Mouse (Mus musculus) kidney, postnatal 14 days (tissue): ENCODE results near the gene Olfr978.
"Not testable (repeated sequence)": the region's sequence is repeated elsewhere in the genome, so short reads cannot be mapped to it uniquely, and the experiment has no call there.

Experiments used
- DNase-seq: peaks from one replicate; pipeline ENCODE4 v3.0.0; 2022; ENCODE audit warnings: mixed read lengths

Gene Olfr978

DNA sequence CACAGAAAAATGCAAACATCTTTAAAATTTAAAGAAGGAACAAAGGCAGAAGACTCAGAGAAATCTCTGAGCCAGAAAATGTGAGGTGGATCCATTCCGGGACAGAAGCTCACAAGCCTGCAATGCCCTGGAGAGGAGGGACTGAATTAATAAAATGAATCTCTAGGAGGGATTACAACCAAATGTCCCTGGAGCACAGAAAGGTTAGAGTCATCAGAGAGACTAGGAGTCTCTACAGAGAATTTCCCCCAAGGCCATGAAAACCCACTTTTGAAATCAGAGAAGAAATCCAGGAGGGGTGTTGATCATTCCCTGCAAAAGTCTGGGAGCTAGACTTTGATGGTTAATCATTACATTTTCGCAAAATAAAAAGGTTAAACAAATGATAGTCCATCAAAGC lies at the start of gene Olfr978:
TSS of gene Olfr978 (plus strand) at position 301 of the 400 bp plus-strand sequence.
- DNase-seq, result no peak

GRCm38 (mm10) chr9:39951946-39952345 lies 40.0 kb upstream of the Olfr978 start, which contains the start of gene Olfr975:
Gene Olfr975, minus strand, starts transcription at chr9:39952046.
- DNase-seq, result no peak

DNA sequence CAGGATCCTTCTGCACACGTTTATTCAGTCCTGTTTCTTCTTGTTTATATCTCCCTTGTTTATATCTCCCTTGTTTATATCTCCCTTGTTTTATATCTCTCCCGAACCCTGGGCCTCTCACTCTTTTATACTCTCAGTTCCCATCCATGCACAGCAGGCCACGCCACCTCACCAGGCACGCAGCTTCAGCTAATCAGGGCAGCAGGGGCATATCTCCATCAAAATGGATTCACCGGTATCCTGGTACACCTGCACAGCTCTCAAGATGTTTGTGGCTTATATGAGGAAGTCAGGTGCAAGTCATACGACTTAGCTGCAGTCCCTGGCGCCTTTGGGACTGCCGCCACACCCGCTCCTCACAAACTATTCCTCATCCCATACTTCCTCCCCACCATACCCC lies 30.9 kb upstream of the Olfr978 start, which contains the start of gene Olfr976:
TSS of gene Olfr976 (minus strand) at position 101 of the 400 bp plus-strand sequence.
- not testable (repeated sequence) for DNase-seq

- not testable (repeated sequence) for DNase-seq
These were observed 15.2 kb upstream of the Olfr978 start for GRCm38 (mm10) chr9:39976581-39977145.

GRCm38 (mm10) chr9:40003365-40003764 lies 11.5 kb downstream of the Olfr978 start, which contains the start of gene Olfr979:
Gene Olfr979, minus strand, starts transcription at chr9:40003465.
- no peak for DNase-seq

DNA sequence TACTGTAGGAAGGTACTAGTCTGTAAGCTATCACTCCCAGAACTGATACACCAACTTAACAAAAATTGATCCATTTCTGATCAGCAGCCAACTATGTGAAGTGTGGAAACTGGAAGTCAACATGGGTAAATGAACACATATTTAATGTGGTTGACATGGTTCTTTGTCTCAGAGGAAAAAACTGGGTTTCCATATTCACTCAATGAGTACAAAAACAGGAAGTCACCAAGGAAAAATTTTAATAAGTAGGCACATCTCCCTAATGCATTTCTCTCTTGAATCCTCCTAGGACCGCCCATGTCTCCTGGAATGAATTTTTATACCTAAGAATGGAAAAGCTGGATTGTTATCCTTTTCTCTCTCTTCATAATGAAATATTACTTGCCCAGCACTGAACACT lies 17.6 kb downstream of the Olfr978 start, which contains the start of gene Olfr980:
TSS of gene Olfr980 (minus strand) at position 101 of the 400 bp plus-strand sequence.
- no peak for DNase-seq

DNA sequence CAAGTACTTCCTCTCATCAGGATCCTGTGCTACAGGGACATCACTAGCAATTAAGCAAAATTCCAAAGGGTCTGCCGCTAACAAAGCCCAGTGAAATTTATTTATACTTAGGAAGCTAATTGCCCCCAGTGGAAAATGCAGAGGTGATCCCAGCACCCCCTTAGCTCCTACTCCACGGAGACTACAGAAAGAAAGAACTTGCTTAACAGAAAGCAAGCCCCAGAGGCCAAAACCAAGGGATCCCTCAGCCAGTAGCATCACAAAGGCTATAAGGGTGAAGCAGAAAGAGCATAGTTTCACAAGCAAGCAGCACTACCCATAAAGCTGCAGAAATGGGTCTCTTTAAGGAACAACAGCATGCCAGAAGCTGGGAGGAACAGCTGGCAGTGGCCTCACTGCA lies 29.3 kb downstream of the Olfr978 start, which contains the start of gene Olfr981:
TSS of gene Olfr981 (plus strand) at position 301 of the 400 bp plus-strand sequence.
- no peak for DNase-seq
